Mouse (Mus musculus) liver, embryonic 15.5 days (tissue): ENCODE results near the gene Gm17374. TPM values are rescaled to one million over a fixed set of nuclear protein-coding genes. Genes with fewer than 3 reads are reported as not detected.
A peak's percentile ranks its signal among the peaks of the same experiment; 100 is the strongest.
"Not testable (repeated sequence)": the region's sequence is repeated elsewhere in the genome, so short reads cannot be mapped to it uniquely, and the experiment has no call there.

Experiments used
- ATAC-seq: fragments of 200-750 bp; cut with Nextera tagmentation; 2 replicates; pipeline ENCODE4 v1.8.0; 2017; ENCODE audit warnings: moderate number of reproducible peaks, mild to moderate bottlenecking, moderate library complexity; ENCODE audit not compliant: insufficient read depth
- H3K27ac ChIP-seq: fragments of 300-500 bp; sonication (generic); replicated peaks from 2 replicates; pipeline ENCODE4 v1.5.1; 2015; ENCODE audit warnings: mild to moderate bottlenecking, inconsistent platforms
- H3K27me3 ChIP-seq: fragments of 300-500 bp; sonication (generic); 2 replicates; pipeline ENCODE4 v1.6.1; 2015; ENCODE audit warnings: mild to moderate bottlenecking, inconsistent platforms
- H3K36me3 ChIP-seq: fragments of 300-500 bp; sonication (generic); replicated peaks from 2 replicates; pipeline ENCODE4 v1.6.1; 2015; ENCODE audit warnings: moderate library complexity, mild to moderate bottlenecking, inconsistent platforms
- H3K4me1 ChIP-seq: fragments of 300-500 bp; sonication (generic); replicated peaks from 2 replicates; pipeline ENCODE4 v1.6.1; 2015; ENCODE audit warnings: inconsistent platforms
- H3K4me2 ChIP-seq: fragments of 300-500 bp; sonication (generic); 2 replicates; pipeline ENCODE4 v1.6.1; 2015; ENCODE audit warnings: moderate library complexity, mild to moderate bottlenecking, inconsistent platforms
- H3K4me3 ChIP-seq: fragments of 300-500 bp; sonication (generic); replicated peaks from 2 replicates; pipeline ENCODE4 v1.5.1; 2015; ENCODE audit warnings: mild to moderate bottlenecking, inconsistent platforms
- H3K9ac ChIP-seq: fragments of 300-500 bp; sonication (generic); 2 replicates; pipeline ENCODE4 v1.6.1; 2015; ENCODE audit warnings: moderate library complexity, mild to moderate bottlenecking, inconsistent platforms
- H3K9me3 ChIP-seq: fragments of 300-500 bp; sonication (generic); replicated peaks from 2 replicates; pipeline ENCODE4 v1.6.1; 2016; ENCODE audit warnings: inconsistent platforms
- WGBS: fragments of 180-500 bp; shearing (Covaris S2); methylation state at CpG from one replicate; pipeline ENCODE4 v1.1.7; 2015; ENCODE audit warnings: mixed read lengths; ENCODE audit not compliant: insufficient replicate concordance; 5-methylcytosine and 5-hydroxymethylcytosine counted together
- polyA plus RNA-seq: library from polyadenylated mRNA; unstranded; fragments of >200 nt; fragmentation: Nextera tagmentation; extraction: Ambion mirVana; gene quantifications from 2 replicates; pipeline ENCODE4 v1.2.1, GENCODE M21; 2015

The Gm17374 gene
- polyA plus RNA-seq = not detected in 2 replicates

DNA sequence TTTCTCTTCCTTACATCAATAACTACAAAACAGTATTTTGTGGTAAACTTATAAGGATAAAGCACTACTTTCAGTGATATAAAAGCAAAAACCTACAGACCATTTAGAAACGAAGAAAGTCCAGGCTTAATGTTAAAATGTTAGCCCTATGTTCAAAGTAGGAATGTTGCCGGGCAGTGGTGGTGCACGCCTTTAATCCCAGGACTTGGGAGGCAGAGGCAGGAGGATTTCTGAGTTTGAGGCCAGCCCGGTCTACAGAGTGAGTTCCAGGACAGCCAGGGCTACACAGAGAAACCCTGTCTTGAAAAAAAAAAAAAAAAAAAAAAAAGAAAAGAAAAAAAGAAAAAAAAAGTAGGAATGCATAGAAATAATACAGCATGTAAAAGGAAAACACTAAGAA lies at the start of gene Gm17374:
Gene Gm17374, plus strand, starts transcription at position 301 of the 400 bp plus-strand sequence.
- not testable (repeated sequence) for H3K27ac ChIP-seq, ATAC-seq, H3K9me3 ChIP-seq, H3K4me2 ChIP-seq, H3K4me3 ChIP-seq, H3K9ac ChIP-seq, H3K4me1 ChIP-seq, H3K27me3 ChIP-seq
- WGBS = 74% methylated on average over 4 of the region's 4 CpGs
- peaks cover 36% of the 10 kb centered on the region for H3K36me3 ChIP-seq

GRCm38 (mm10) chr2:140104951-140105350 lies 46.9 kb upstream of the Gm17374 start:
- H3K9ac ChIP-seq = no peak overlapping the region
- 48% methylated on average over 3 of the region's 3 CpGs for WGBS
- H3K36me3 ChIP-seq = no peaks in the 10 kb centered on the region
- H3K4me1 ChIP-seq = peaks cover 3% of the 10 kb centered on the region; the same call in 1 of the 2 replicates
- H3K27ac ChIP-seq = no peak overlapping the region
- no peaks in the 10 kb centered on the region for H3K9me3 ChIP-seq
- peaks cover 4% of the 10 kb centered on the region; the same call in 1 of the 2 replicates for H3K27me3 ChIP-seq
- ATAC-seq = no peak
- no peak overlapping the region for H3K4me3 ChIP-seq
- H3K4me2 ChIP-seq = no peak overlapping the region

GRCm38 (mm10) chr2:140107641-140108040 lies 44.2 kb upstream of the Gm17374 start:
- Histone ChIP-seq H3K4me3 (no peak overlapping the region), H3K27ac (no peak overlapping the region), H3K4me2 (no peak overlapping the region), H3K4me1 (no peaks in the 10 kb centered on the region), H3K9me3 (no peaks in the 10 kb centered on the region), H3K27me3 (peaks cover 4% of the 10 kb centered on the region; the same call in 1 of the 2 replicates), H3K36me3 (no peaks in the 10 kb centered on the region), H3K9ac (no peak overlapping the region)
- no peak for ATAC-seq
- WGBS = 65% methylated on average over 4 of the region's 4 CpGs

- Histone ChIP-seq H3K4me2 (no peak overlapping the region), H3K27me3 (peaks cover 1% of the 10 kb centered on the region; the same call in 1 of the 2 replicates), H3K9ac (no peak overlapping the region), H3K4me1 (no peaks in the 10 kb centered on the region), H3K27ac (no peak overlapping the region), H3K4me3 (no peak overlapping the region), H3K9me3 (no peaks in the 10 kb centered on the region), H3K36me3 (no peaks in the 10 kb centered on the region)
- 0 out of 2 replicates have a peak, but pooled peaks have one; percentile 19 for ATAC-seq
- WGBS = 33% methylated on average over 1 of the region's 1 CpGs
Measured at GRCm38 (mm10) chr2:140108945-140109344, 42.9 kb upstream of the Gm17374 start.

DNA sequence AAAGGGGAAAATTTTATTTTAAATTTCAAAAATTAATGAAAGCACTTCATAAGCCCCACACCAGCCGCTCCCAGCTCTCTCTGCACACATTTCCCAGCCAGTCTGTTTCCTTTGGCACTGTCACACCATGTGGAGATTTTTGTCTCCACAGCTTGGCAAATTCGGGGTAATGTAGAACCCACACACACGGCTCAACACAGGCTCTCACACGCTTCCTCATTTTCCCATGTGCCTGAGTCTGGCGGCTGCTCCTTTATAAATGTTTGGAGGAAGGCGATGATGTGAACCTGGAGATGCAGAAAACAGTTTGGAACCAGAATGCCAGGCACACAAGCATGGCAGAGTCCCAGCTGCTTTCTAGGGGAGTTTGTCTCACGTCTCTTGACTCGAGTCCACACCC lies 38.0 kb upstream of the Gm17374 start:
- Histone ChIP-seq H3K9me3 (no peaks in the 10 kb centered on the region), H3K27ac (no peak overlapping the region), H3K4me3 (no peak overlapping the region), H3K4me1 (no peaks in the 10 kb centered on the region), H3K4me2 (no peak overlapping the region), H3K27me3 (no peaks in the 10 kb centered on the region), H3K9ac (no peak overlapping the region), H3K36me3 (no peaks in the 10 kb centered on the region)
- ATAC-seq = no peak
- 60% methylated on average over 8 of the region's 8 CpGs for WGBS

DNA sequence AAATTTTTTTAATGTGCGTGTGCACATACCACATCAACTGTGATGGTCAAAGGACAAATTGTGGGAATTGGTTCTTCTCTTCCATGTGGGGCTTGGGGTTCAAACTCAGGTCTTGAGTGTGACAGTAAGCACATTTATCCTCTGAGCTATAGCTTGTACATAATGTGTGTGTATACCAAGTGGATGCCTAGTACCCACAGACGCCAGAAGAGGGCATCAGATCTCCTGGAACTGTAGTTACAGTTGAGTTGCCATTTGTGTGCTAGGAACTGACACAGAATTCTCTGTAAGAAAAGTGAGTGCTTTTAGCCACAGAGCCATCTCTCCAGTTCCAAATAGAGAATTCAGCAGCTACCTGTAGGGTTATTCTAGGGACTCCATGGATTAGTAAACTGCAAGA lies 26.3 kb upstream of the Gm17374 start:
- no peak for ATAC-seq
- H3K9ac ChIP-seq = no peak overlapping the region
- H3K27ac ChIP-seq = no peak overlapping the region
- no peak overlapping the region for H3K4me3 ChIP-seq
- whole genome bisulfite sequencing = 73% methylated on average over 2 of the region's 2 CpGs
- no peaks in the 10 kb centered on the region for H3K27me3 ChIP-seq
- peaks cover 72% of the 10 kb centered on the region for H3K36me3 ChIP-seq
- no peak overlapping the region for H3K4me2 ChIP-seq
- no peaks in the 10 kb centered on the region for H3K9me3 ChIP-seq
- no peaks in the 10 kb centered on the region for H3K4me1 ChIP-seq

DNA sequence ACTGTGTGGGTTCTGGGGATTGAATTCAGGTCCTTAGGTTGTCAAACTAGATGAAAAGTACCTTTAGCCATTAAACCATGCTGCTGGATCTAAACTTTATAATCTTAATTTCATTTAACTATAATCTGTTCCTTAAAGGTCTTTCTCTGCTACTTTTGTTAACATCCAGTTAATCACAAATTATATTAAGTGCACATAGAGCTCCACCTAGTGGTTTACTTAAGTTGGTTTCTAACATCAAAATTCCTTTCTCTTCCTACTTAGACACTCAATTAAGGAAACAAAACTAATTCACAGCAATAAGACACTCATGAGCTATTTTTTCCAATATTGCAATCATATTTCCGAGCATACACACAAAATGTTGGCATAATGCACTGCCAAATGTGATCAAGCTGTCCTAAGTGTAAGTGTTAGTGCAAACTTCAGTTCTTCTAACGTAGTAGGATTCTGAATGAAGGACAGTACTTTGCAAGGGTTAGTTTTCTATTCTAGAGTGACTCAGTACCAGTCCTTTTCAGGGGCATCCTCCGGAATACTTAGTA lies 7.4 kb downstream of the Gm17374 start:
- Histone ChIP-seq H3K4me1 (peaks cover 13% of the 10 kb centered on the region), H3K36me3 (peaks cover 52% of the 10 kb centered on the region), H3K9ac (no peak overlapping the region), H3K4me2 (no peak overlapping the region), H3K9me3 (no peaks in the 10 kb centered on the region), H3K4me3 (no peak overlapping the region), H3K27me3 (no peaks in the 10 kb centered on the region), H3K27ac (no peak overlapping the region)
- WGBS = 66% methylated on average over 3 of the region's 3 CpGs
- no peak for ATAC-seq

- 32% methylated on average over 5 of the region's 5 CpGs for WGBS
- peak; percentile 98 for ATAC-seq
Measured at GRCm38 (mm10) chr2:140163351-140163854, 11.6 kb downstream of the Gm17374 start.

DNA sequence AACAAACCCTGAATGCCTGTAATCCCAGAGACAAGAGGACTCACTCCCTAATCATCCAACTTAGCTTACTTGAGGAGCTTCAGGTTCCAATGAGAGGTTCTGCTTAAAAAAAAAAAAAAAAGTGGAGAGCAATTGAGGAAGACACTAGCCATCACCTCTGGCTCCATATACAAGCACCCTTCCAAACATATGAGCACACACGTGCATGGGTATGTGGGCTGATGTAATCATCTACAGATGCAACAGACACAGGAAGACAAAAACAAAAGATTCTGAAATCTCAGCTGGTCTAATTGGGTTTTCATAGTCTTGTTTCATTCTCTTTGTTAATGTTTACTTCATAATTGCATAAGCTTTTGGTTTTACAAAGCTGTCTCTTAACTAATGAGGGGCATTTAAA lies 17.2 kb downstream of the Gm17374 start:
- no peak for ATAC-seq
- Histone ChIP-seq H3K4me2 (peak overlapping the region; percentile 91; the same call in 1 of the 2 replicates), H3K9ac (no peak overlapping the region), H3K4me3 (peak overlapping the region; percentile 24), H3K9me3 (no peaks in the 10 kb centered on the region), H3K27me3 (no peaks in the 10 kb centered on the region), H3K36me3 (peaks cover 10% of the 10 kb centered on the region), H3K4me1 (peaks cover 25% of the 10 kb centered on the region), H3K27ac (no peak overlapping the region)
- WGBS = 47% methylated on average over 1 of the region's 1 CpGs

More at GRCm38 (mm10) chr2:140163351-140163854, 11.6 kb downstream of the Gm17374 start:
- peaks cover 18% of the 10 kb centered on the region for H3K4me1 ChIP-seq
- H3K9me3 ChIP-seq = no peaks in the 10 kb centered on the region
- no peak overlapping the region for H3K4me3 ChIP-seq
- peak overlapping the region; percentile 1; the same call in 1 of the 2 replicates for H3K27ac ChIP-seq
- peak overlapping the region; percentile 25 for H3K4me2 ChIP-seq
- H3K27me3 ChIP-seq = no peaks in the 10 kb centered on the region
- peaks cover 29% of the 10 kb centered on the region for H3K36me3 ChIP-seq
- no peak overlapping the region for H3K9ac ChIP-seq

DNA sequence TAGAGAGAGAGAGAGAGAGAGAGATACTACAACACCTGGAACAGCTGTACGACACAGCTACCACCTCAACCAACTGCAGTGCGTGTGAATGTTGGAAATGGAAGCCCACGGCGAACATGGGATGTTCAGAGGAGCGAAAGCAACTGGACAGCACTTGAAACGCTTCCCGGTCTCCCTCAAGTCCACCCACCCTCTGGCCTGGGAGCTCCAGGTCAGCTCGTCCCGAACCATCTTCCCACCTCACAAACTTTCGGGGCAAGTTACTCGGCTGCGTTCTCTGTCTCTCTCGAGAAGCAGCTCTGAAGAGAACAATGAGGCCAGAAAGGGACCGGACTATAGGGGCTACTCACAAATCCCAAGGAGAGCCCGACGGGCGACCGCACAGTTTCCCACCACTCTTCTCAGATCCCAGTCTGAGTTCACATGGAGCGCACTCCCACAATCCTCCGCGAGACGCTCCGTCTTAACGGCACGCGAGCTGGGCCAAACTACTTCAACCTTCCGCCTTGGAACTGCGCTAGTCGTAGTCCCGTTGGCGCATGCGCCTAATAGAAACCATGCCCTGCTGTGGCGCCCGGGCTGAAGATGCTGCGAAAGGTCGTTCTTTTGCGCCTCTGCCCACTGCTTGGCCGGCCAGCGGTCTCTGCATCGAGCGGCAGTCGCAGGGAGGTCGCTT lies 18.4 kb downstream of the Gm17374 start, which contains the start of the genes Esf1 and Ndufaf5:
Gene Esf1, minus strand, starts transcription at position 438 of the 676 bp plus-strand sequence.
Gene Ndufaf5, plus strand, starts transcription at position 523 of the 676 bp plus-strand sequence.
- peak within 1 kb of the TSS; percentile 91 for H3K4me2 ChIP-seq

GRCm38 (mm10) chr2:140170803-140171553 lies 19.1 kb downstream of the Gm17374 start:
- Histone ChIP-seq H3K4me2 (peak overlapping the region; percentile 91), H3K4me3 (peak overlapping the region; percentile 77), H3K9me3 (no peaks in the 10 kb centered on the region), H3K9ac (peak overlapping the region; percentile 73), H3K27me3 (no peaks in the 10 kb centered on the region), H3K27ac (peak overlapping the region; percentile 82), H3K4me1 (peaks cover 18% of the 10 kb centered on the region), H3K36me3 (peaks cover 6% of the 10 kb centered on the region)
- 4% methylated on average over 28 of the region's 28 CpGs for WGBS
- ATAC-seq = peak; percentile 82

More for the DNA sequence above, 18.4 kb downstream of the Gm17374 start, which contains the start of the genes Esf1 and Ndufaf5:
- no peaks in the 10 kb centered on the region for H3K27me3 ChIP-seq
- peaks cover 6% of the 10 kb centered on the region for H3K36me3 ChIP-seq
- ATAC-seq = peak; percentile 97
- peaks cover 18% of the 10 kb centered on the region for H3K4me1 ChIP-seq
- H3K27ac ChIP-seq = peak within 1 kb of the TSS; percentile 82
- peak within 1 kb of the TSS; percentile 73 for H3K9ac ChIP-seq
- H3K4me3 ChIP-seq = peak within 1 kb of the TSS; percentile 77
- WGBS = under 1% methylated on average over 43 of the region's 43 CpGs
- no peaks in the 10 kb centered on the region for H3K9me3 ChIP-seq
